Mouse (Mus musculus): Measurements from ENCODE around the gene Nyx. TPM values are rescaled to one million over a fixed set of nuclear protein-coding genes. Genes with fewer than 3 reads are reported as not detected.
A peak's percentile ranks its signal among the peaks of the same experiment; 100 is the strongest.
"Not testable (repeated sequence)": the region's sequence is repeated elsewhere in the genome, so short reads cannot be mapped to it uniquely, and the experiment has no call there.

The Nyx gene
- polyA plus RNA-seq (2014; fragmentation: Nextera tagmentation; extraction: Ambion mirVana): 0.03 TPM in 1 of 2 replicates, not detected in the other

- Histone ChIP-seq H3K4me2 (replicated peaks; ENCODE audit: low read depth, low read length) (no peak within 1 kb of the TSS), H3K9me3 (ENCODE audit: control insufficient read depth, low read length) (no peaks in the 10 kb centered on the region), H3K4me1 (replicated peaks; ENCODE audit: control insufficient read depth, insufficient read depth, low read length) (no peaks in the 10 kb centered on the region), H3K27me3 (ENCODE audit: control insufficient read depth, insufficient read depth, low read length) (peaks cover 5% of the 10 kb centered on the region; the same call in 1 of the 2 replicates), H3K9ac (ENCODE audit: low read depth, low read length) (no peak within 1 kb of the TSS), H3K27ac (ENCODE audit: low read depth, low read length) (no peak within 1 kb of the TSS), H3K4me3 (ENCODE audit: low read depth, low read length) (no peak within 1 kb of the TSS), H3K36me3 (ENCODE audit: control insufficient read depth, insufficient read depth, low read length) (no peaks in the 10 kb centered on the region)
- no peak for ATAC-seq (ENCODE audit: low FRiP score)
- WGBS: 86% methylated on average over 3 of the region's 3 CpGs
- no peak for DNase-seq (ENCODE audit: low spot score)
Observed at GRCm38 (mm10) chrX:13465810-13466209, at the start of gene Nyx. Gene Nyx, plus strand, starts transcription at chrX:13466110.

- Histone ChIP-seq H3K27ac (ENCODE audit: low read depth, low read length) (no peak overlapping the region), H3K4me3 (ENCODE audit: low read depth, low read length) (no peak overlapping the region), H3K4me1 (replicated peaks; ENCODE audit: control insufficient read depth, insufficient read depth, low read length) (no peaks in the 10 kb centered on the region), H3K9ac (ENCODE audit: low read depth, low read length) (no peak overlapping the region), H3K9me3 (ENCODE audit: control insufficient read depth, low read length) (no peaks in the 10 kb centered on the region), H3K4me2 (replicated peaks; ENCODE audit: low read depth, low read length) (no peak overlapping the region), H3K27me3 (ENCODE audit: control insufficient read depth, insufficient read depth, low read length) (no peaks in the 10 kb centered on the region; the same call in 1 of the 2 replicates), H3K36me3 (ENCODE audit: control insufficient read depth, insufficient read depth, low read length) (no peaks in the 10 kb centered on the region)
- 65% methylated on average over 4 of the region's 4 CpGs for WGBS
- ATAC-seq (ENCODE audit: low FRiP score) (no peak), DNase-seq (ENCODE audit: low spot score) (no peak)
Observed at GRCm38 (mm10) chrX:13422047-13422446, 43.9 kb upstream of the Nyx start.

GRCm38 (mm10) chrX:13431421-13431820 is 34.5 kb upstream of the Nyx start:
- Histone ChIP-seq H3K27me3 (ENCODE audit: control insufficient read depth, insufficient read depth, low read length) (0 out of 2 replicates have a peak, but pooled peaks cover 2% of the 10 kb centered on the region), H3K27ac (ENCODE audit: low read depth, low read length) (no peak overlapping the region), H3K9me3 (ENCODE audit: control insufficient read depth, low read length) (no peaks in the 10 kb centered on the region), H3K4me1 (replicated peaks; ENCODE audit: control insufficient read depth, insufficient read depth, low read length) (no peaks in the 10 kb centered on the region), H3K4me2 (replicated peaks; ENCODE audit: low read depth, low read length) (no peak overlapping the region), H3K4me3 (ENCODE audit: low read depth, low read length) (no peak overlapping the region), H3K36me3 (ENCODE audit: control insufficient read depth, insufficient read depth, low read length) (no peaks in the 10 kb centered on the region), H3K9ac (ENCODE audit: low read depth, low read length) (no peak overlapping the region)
- DNase-seq (ENCODE audit: low spot score) (no peak), ATAC-seq (ENCODE audit: low FRiP score) (no peak)
- 77% methylated on average over 6 of the region's 6 CpGs for WGBS

GRCm38 (mm10) chrX:13436042-13436441 is 29.9 kb upstream of the Nyx start:
- DNase-seq (ENCODE audit: low spot score): not testable (repeated sequence)

GRCm38 (mm10) chrX:13456544-13456943 is 9.4 kb upstream of the Nyx start:
- not testable (repeated sequence) for H3K4me3 ChIP-seq (ENCODE audit: low read depth, low read length); DNase-seq (ENCODE audit: low spot score); H3K4me2 ChIP-seq (replicated peaks; ENCODE audit: low read depth, low read length); H3K4me1 ChIP-seq (replicated peaks; ENCODE audit: control insufficient read depth, insufficient read depth, low read length); H3K36me3 ChIP-seq (ENCODE audit: control insufficient read depth, insufficient read depth, low read length); H3K27me3 ChIP-seq (ENCODE audit: control insufficient read depth, insufficient read depth, low read length); ATAC-seq (ENCODE audit: low FRiP score); H3K9me3 ChIP-seq (ENCODE audit: control insufficient read depth, low read length); H3K9ac ChIP-seq (ENCODE audit: low read depth, low read length); H3K27ac ChIP-seq (ENCODE audit: low read depth, low read length)
- WGBS: 82% methylated on average over 9 of the region's 9 CpGs

More at GRCm38 (mm10) chrX:13436042-13436441, 29.9 kb upstream of the Nyx start:
- 96% methylated on average over 2 of the region's 2 CpGs for WGBS
- H3K36me3 ChIP-seq (ENCODE audit: control insufficient read depth, insufficient read depth, low read length); H3K27me3 ChIP-seq (ENCODE audit: control insufficient read depth, insufficient read depth, low read length); H3K4me1 ChIP-seq (replicated peaks; ENCODE audit: control insufficient read depth, insufficient read depth, low read length); ATAC-seq (ENCODE audit: low FRiP score); H3K9me3 ChIP-seq (ENCODE audit: control insufficient read depth, low read length); H3K9ac ChIP-seq (ENCODE audit: low read depth, low read length); H3K4me3 ChIP-seq (ENCODE audit: low read depth, low read length); H3K27ac ChIP-seq (ENCODE audit: low read depth, low read length); H3K4me2 ChIP-seq (replicated peaks; ENCODE audit: low read depth, low read length): not testable (repeated sequence)

- no peak overlapping the region for H3K27ac ChIP-seq (ENCODE audit: low read depth, low read length)
- no peak overlapping the region for H3K9ac ChIP-seq (ENCODE audit: low read depth, low read length)
- H3K4me1 ChIP-seq (replicated peaks; ENCODE audit: control insufficient read depth, insufficient read depth, low read length): no peaks in the 10 kb centered on the region
- H3K9me3 ChIP-seq (ENCODE audit: control insufficient read depth, low read length): no peaks in the 10 kb centered on the region
- 0 out of 2 replicates have a peak, but pooled peaks cover 3% of the 10 kb centered on the region for H3K27me3 ChIP-seq (ENCODE audit: control insufficient read depth, insufficient read depth, low read length)
- no peak for ATAC-seq (ENCODE audit: low FRiP score)
- 78% methylated on average over 1 of the region's 1 CpGs for WGBS
- no peaks in the 10 kb centered on the region for H3K36me3 ChIP-seq (ENCODE audit: control insufficient read depth, insufficient read depth, low read length)
- no peak overlapping the region for H3K4me2 ChIP-seq (replicated peaks; ENCODE audit: low read depth, low read length)
- no peak overlapping the region for H3K4me3 ChIP-seq (ENCODE audit: low read depth, low read length)
- no peak for DNase-seq (ENCODE audit: low spot score)
Observed at GRCm38 (mm10) chrX:13458766-13459165, 7.1 kb upstream of the Nyx start.

GRCm38 (mm10) chrX:13461266-13462261 is 4.3 kb upstream of the Nyx start:
- peak; percentile 90 for DNase-seq (ENCODE audit: low spot score)
- peak overlapping the region; percentile 53; the same call in 1 of the 2 replicates for H3K9ac ChIP-seq (ENCODE audit: low read depth, low read length)
- H3K4me1 ChIP-seq (replicated peaks; ENCODE audit: control insufficient read depth, insufficient read depth, low read length): no peaks in the 10 kb centered on the region
- H3K4me3 ChIP-seq (ENCODE audit: low read depth, low read length): peak overlapping the region; percentile 31
- peak overlapping the region; percentile 58; the same call in 1 of the 2 replicates for H3K27ac ChIP-seq (ENCODE audit: low read depth, low read length)
- 17% methylated on average over 42 of the region's 46 CpGs for WGBS
- no peaks in the 10 kb centered on the region for H3K9me3 ChIP-seq (ENCODE audit: control insufficient read depth, low read length)
- H3K4me2 ChIP-seq (replicated peaks; ENCODE audit: low read depth, low read length): peak overlapping the region; percentile 36
- no peaks in the 10 kb centered on the region for H3K36me3 ChIP-seq (ENCODE audit: control insufficient read depth, insufficient read depth, low read length)
- 0 out of 2 replicates have a peak, but pooled peaks cover 3% of the 10 kb centered on the region for H3K27me3 ChIP-seq (ENCODE audit: control insufficient read depth, insufficient read depth, low read length)
- ATAC-seq (ENCODE audit: low FRiP score): peak; percentile 98

GRCm38 (mm10) chrX:13462982-13463517 is 2.9 kb upstream of the Nyx start:
- ATAC-seq (ENCODE audit: low FRiP score) (no peak), DNase-seq (ENCODE audit: low spot score) (no peak)
- Histone ChIP-seq H3K36me3 (ENCODE audit: control insufficient read depth, insufficient read depth, low read length) (no peaks in the 10 kb centered on the region), H3K27ac (ENCODE audit: low read depth, low read length) (no peak overlapping the region), H3K4me1 (replicated peaks; ENCODE audit: control insufficient read depth, insufficient read depth, low read length) (no peaks in the 10 kb centered on the region), H3K4me3 (ENCODE audit: low read depth, low read length) (no peak overlapping the region), H3K9ac (ENCODE audit: low read depth, low read length) (no peak overlapping the region), H3K27me3 (ENCODE audit: control insufficient read depth, insufficient read depth, low read length) (peaks cover 5% of the 10 kb centered on the region; the same call in 1 of the 2 replicates), H3K9me3 (ENCODE audit: control insufficient read depth, low read length) (no peaks in the 10 kb centered on the region), H3K4me2 (replicated peaks; ENCODE audit: low read depth, low read length) (no peak overlapping the region)
- 79% methylated on average over 2 of the region's 2 CpGs for WGBS
